Mouse (Mus musculus) heart, embryonic 12.5 days (tissue): ENCODE measurements around the gene Tmem110. TPM values are rescaled to one million over a fixed set of nuclear protein-coding genes. Genes with fewer than 3 reads are reported as not detected.
A peak's percentile ranks its signal among the peaks of the same experiment; 100 is the strongest.

Experiments used
- ATAC-seq: fragments of 200-750 bp; cut with Nextera tagmentation; 2 replicates; pipeline ENCODE4 v1.8.0; 2017; ENCODE audit warnings: moderate TSS enrichment, moderate library complexity; ENCODE audit not compliant: insufficient number of reproducible peaks, low FRiP score
- H3K27ac ChIP-seq: fragments of 300-500 bp; sonication (generic); 2 replicates; pipeline ENCODE4 v1.5.1; 2016; ENCODE audit warnings: mild to moderate bottlenecking, moderate library complexity; ENCODE audit not compliant: poor library complexity, severe bottlenecking
- H3K27me3 ChIP-seq: fragments of 300-500 bp; sonication (generic); replicated peaks from 2 replicates; pipeline ENCODE4 v1.6.1; 2016; ENCODE audit warnings: mild to moderate bottlenecking, moderate library complexity
- H3K36me3 ChIP-seq: fragments of 300-500 bp; sonication (generic); 2 replicates; pipeline ENCODE4 v1.6.1; 2016; ENCODE audit warnings: mild to moderate bottlenecking, moderate library complexity
- H3K4me1 ChIP-seq: fragments of 300-500 bp; sonication (generic); replicated peaks from 2 replicates; pipeline ENCODE4 v1.6.1; 2016; ENCODE audit warnings: mild to moderate bottlenecking
- H3K4me2 ChIP-seq: fragments of 300-500 bp; sonication (generic); 2 replicates; pipeline ENCODE4 v1.6.1; 2016; ENCODE audit warnings: mild to moderate bottlenecking, moderate library complexity
- H3K4me3 ChIP-seq: fragments of 300-500 bp; sonication (generic); 2 replicates; pipeline ENCODE4 v1.5.1; 2016; ENCODE audit warnings: mild to moderate bottlenecking
- H3K9ac ChIP-seq: fragments of 300-500 bp; sonication (generic); 2 replicates; pipeline ENCODE4 v1.6.1; 2016; ENCODE audit warnings: mild to moderate bottlenecking, moderate library complexity
- H3K9me3 ChIP-seq: fragments of 300-500 bp; sonication (generic); replicated peaks from 2 replicates; pipeline ENCODE4 v1.6.1; 2016; ENCODE audit warnings: mild to moderate bottlenecking, moderate library complexity
- WGBS: fragments of 180-500 bp; shearing (Covaris S2); methylation state at CpG from one replicate; pipeline ENCODE4 v1.1.7; 2016; 5-methylcytosine and 5-hydroxymethylcytosine counted together
- polyA plus RNA-seq: library from polyadenylated mRNA; unstranded; fragments of >200 nt; fragmentation: Nextera tagmentation; extraction: Ambion mirVana; gene quantifications from 2 replicates; pipeline ENCODE4 v1.2.1, GENCODE M21; 2016

Gene Tmem110
- polyA plus RNA-seq, result 19.1 and 21.1 TPM in 2 replicates

DNA sequence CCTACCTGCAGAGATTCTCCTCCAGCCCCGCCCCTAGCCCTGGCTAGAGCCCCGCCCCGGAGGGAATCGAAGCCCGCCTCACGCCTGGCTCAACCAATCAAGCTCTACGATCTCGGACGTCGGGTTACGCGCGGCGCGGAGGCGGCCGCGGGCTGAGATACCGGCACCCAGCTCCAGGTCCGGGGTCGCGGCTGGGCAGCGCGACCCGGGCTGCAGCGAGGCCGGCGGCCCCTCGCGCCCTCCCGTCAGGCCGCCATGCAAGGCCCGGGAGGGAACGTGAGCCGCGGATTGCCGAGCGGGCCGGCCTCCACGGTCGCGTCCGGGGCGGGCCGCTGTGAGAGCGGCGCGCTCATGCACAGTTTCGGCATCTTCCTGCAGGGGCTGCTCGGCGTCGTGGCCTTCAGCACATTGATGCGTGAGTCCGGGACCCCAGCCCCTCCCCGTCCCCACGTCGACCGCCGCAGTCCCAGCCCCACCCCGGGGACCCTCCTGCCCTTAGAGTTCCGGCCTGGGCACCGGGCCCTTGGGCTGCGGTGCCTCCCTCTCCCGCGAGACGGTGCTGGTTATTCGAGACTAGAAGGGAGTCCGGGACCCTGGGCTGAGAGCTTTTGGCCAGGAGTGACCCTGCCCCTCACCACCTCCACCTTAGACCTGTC lies at the start of gene Tmem110:
Gene Tmem110 (plus strand): TSS at position 115 of the 656 bp plus-strand sequence.
- H3K27ac ChIP-seq, result peak within 1 kb of the TSS; percentile 73
- under 1% methylated on average over 67 of the region's 68 CpGs for WGBS
- ATAC-seq, result peak; percentile 90

DNA sequence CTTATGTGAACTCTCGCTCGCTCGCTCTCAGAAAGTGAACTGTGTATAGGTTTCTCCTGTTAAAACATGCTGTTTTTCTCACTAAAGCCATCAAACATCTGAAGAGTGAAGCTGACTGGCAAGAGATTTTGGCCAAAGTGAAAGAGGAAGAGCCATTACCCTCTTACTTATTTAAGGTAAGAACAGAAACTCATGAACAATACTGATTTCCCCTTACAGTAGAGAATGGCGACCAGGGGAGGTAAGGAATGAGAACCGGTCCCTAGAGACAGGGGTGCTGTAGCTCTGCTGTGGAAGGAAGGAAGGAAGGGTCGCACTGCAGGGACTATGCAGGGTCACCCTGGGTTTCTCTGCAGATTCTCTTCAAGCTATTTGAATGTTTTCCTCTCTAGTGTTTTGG lies 40.8 kb upstream of the Tmem110 start:
- H3K9me3 ChIP-seq, result no peaks in the 10 kb centered on the region
- no peak overlapping the region for H3K27ac ChIP-seq
- ATAC-seq, result no peak
- no peak overlapping the region for H3K4me2 ChIP-seq
- H3K4me3 ChIP-seq, result no peak overlapping the region
- 91% methylated on average over 6 of the region's 6 CpGs for WGBS
- no peak overlapping the region for H3K9ac ChIP-seq
- peaks cover 17% of the 10 kb centered on the region for H3K36me3 ChIP-seq
- H3K27me3 ChIP-seq, result no peaks in the 10 kb centered on the region
- H3K4me1 ChIP-seq, result no peaks in the 10 kb centered on the region

More for the DNA sequence above, at the start of gene Tmem110:
- Histone ChIP-seq H3K36me3 (no peaks in the 10 kb centered on the region), H3K9me3 (no peaks in the 10 kb centered on the region), H3K4me1 (peaks cover 36% of the 10 kb centered on the region), H3K9ac (peak within 1 kb of the TSS; percentile 93), H3K4me2 (peak within 1 kb of the TSS; percentile 89), H3K4me3 (peak within 1 kb of the TSS; percentile 95), H3K27me3 (no peaks in the 10 kb centered on the region)

DNA sequence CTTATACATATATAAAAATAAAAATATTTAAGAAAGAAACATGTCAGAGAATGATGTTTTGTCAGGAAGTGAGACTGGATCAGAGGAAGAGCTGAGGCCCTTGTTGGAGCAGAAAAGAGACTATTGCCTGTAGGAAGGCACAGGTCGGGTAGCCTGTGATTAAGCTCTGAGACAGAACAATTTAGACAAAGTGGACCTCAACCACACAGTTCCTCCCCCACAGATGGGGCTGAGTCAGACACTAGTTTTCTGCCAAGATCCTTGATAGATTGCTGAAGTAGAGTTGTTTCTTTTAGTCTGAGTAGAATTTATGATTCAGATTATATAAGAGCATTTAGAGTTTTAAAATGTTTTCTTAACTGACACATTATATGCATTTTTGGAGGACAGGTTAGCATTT lies 35.9 kb upstream of the Tmem110 start:
- Histone ChIP-seq H3K9me3 (no peaks in the 10 kb centered on the region), H3K9ac (no peak overlapping the region), H3K4me2 (no peak overlapping the region), H3K27ac (no peak overlapping the region), H3K4me1 (no peaks in the 10 kb centered on the region), H3K36me3 (peaks cover 17% of the 10 kb centered on the region), H3K4me3 (no peak overlapping the region), H3K27me3 (no peaks in the 10 kb centered on the region)
- 39% methylated on average over 1 of the region's 1 CpGs for WGBS
- ATAC-seq, result no peak

DNA sequence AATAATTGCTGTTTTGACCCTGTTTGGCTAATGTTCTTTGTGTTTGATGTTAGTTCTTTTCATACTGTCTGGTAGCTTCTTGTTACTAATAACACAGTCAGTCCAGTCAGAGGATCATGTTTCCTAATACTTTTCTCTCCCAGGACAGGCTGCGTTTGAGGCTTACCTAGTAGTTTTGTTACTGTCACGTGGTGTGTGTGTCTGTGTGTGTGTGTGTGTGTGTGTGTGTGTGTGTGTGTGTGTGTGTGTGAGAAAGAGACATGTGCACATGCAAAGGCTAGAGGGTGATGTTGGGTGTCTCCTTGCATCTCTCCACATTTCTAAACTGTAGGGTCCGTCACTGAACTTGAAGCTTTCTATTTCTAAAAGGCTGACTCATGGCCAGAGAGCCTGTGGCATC lies 32.5 kb upstream of the Tmem110 start:
- H3K27ac ChIP-seq, result no peak overlapping the region
- H3K36me3 ChIP-seq, result peaks cover 16% of the 10 kb centered on the region
- no peaks in the 10 kb centered on the region for H3K4me1 ChIP-seq
- WGBS, result 80% methylated on average over 3 of the region's 3 CpGs
- no peaks in the 10 kb centered on the region; the same call in 1 of the 2 replicates for H3K9me3 ChIP-seq
- H3K9ac ChIP-seq, result no peak overlapping the region
- H3K4me3 ChIP-seq, result no peak overlapping the region
- no peaks in the 10 kb centered on the region for H3K27me3 ChIP-seq
- ATAC-seq, result no peak
- H3K4me2 ChIP-seq, result no peak overlapping the region

DNA sequence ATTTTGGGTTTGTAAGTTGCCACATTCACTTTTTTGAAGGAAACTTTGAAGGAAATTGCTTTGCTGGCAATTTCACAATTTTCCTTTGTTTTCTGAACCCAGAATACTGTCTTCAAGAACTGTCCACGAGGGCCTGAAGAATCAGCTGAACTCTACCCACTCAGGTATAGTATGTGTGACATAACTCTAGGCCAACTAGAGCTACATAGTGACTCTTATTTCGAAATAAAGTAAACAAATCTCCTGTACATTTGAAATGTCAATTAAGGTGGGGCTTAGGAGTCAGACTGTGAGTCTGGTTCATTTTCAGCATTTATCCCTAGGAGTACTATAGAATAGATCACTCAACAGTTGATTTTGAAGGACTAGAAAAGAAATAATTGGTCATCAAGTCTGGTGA lies 23.6 kb upstream of the Tmem110 start:
- H3K9ac ChIP-seq, result no peak overlapping the region
- no peaks in the 10 kb centered on the region for H3K27me3 ChIP-seq
- no peak overlapping the region for H3K4me3 ChIP-seq
- H3K4me2 ChIP-seq, result no peak overlapping the region
- no peak overlapping the region for H3K27ac ChIP-seq
- H3K9me3 ChIP-seq, result no peaks in the 10 kb centered on the region
- ATAC-seq, result no peak
- H3K4me1 ChIP-seq, result no peaks in the 10 kb centered on the region
- peaks cover 21% of the 10 kb centered on the region for H3K36me3 ChIP-seq
- 89% methylated on average over 2 of the region's 2 CpGs for WGBS

DNA sequence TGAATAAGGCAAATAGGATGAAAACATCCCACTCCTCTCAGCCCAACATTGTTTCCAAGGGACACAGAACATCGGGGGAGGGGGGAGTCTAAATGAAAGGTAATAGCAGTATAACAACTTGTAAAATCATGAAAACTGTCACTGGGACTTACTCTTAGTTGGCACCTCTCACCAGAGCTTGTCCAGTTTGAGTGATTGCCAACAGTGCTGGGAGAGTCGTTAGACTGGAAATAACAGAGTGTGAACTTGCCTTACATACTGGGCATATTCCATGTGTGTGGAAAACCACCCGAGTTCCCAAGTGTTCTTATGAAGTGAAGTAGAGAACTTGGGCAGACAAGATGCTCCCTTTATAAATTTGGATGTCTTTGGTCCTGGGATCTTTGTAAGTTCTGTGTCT lies 4.3 kb upstream of the Tmem110 start:
- Histone ChIP-seq H3K9me3 (no peaks in the 10 kb centered on the region), H3K4me1 (peaks cover 2% of the 10 kb centered on the region), H3K4me2 (no peak overlapping the region), H3K27ac (no peak overlapping the region), H3K27me3 (no peaks in the 10 kb centered on the region), H3K4me3 (no peak overlapping the region), H3K9ac (no peak overlapping the region), H3K36me3 (peaks cover 26% of the 10 kb centered on the region)
- 82% methylated on average over 3 of the region's 3 CpGs for WGBS
- no peak for ATAC-seq

DNA sequence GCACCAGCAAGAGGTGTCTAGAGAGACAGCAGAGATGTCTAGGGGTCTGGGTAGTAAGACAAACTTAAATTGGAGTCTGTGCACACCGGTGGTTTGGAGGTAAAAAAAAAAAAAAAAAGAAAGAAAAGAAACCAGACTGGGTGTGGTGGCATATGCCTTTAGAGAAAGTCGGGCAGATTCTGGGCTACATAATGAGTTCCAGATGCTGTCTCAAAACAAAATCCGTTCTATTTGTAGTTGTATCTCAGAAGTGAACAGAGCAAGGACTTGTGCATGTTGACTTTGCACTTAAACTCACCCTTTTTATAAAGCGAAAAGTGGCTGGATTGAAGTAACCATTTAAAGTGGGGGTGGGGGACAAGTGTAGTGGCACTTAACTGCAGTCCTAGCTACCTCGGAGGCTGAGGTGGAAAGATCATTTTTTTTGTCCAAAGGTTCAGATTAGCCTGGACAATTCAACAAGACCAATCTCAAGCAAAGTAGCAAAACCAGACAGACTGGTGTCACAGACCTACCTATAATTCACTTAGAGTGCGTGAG lies 864 bp upstream of the Tmem110 start:
- Histone ChIP-seq H3K4me3 (no peak overlapping the region), H3K27me3 (no peaks in the 10 kb centered on the region), H3K9me3 (no peaks in the 10 kb centered on the region), H3K27ac (no peak overlapping the region), H3K9ac (no peak overlapping the region), H3K36me3 (0 out of 2 replicates have a peak, but pooled peaks cover 5% of the 10 kb centered on the region), H3K4me1 (peaks cover 27% of the 10 kb centered on the region), H3K4me2 (no peak overlapping the region)
- no peak for ATAC-seq
- WGBS, result 53% methylated on average over 6 of the region's 6 CpGs

DNA sequence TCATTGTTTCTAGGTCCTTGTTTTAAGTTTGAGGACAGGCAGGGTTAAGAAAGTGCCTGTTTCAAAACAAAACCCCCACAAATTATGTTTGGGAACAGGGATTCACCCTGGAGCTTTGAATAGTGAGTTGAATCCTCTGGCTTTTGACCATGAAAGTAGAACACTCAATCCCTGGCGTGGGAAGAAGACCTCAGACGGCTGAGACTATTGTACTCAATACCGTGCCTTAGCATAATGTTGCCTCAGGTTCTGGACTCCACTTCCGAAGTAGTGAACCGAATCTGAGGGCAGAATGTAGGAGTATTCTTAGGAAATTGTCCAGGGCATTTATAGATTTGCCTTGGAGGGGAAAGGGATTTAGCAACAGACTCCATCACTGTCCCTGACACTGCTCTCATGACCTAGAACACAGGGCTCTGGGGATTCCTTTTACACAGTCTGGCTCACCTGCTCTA lies 342 bp upstream of the Tmem110 start:
- Histone ChIP-seq H3K9me3 (no peaks in the 10 kb centered on the region), H3K36me3 (no peaks in the 10 kb centered on the region), H3K4me2 (peak overlapping the region; percentile 89), H3K4me1 (peaks cover 32% of the 10 kb centered on the region), H3K27me3 (no peaks in the 10 kb centered on the region), H3K4me3 (peak overlapping the region; percentile 95), H3K9ac (no peak overlapping the region; the same call in 1 of the 2 replicates), H3K27ac (no peak overlapping the region)
- no peak for ATAC-seq
- WGBS, result 37% methylated on average over 5 of the region's 5 CpGs

DNA sequence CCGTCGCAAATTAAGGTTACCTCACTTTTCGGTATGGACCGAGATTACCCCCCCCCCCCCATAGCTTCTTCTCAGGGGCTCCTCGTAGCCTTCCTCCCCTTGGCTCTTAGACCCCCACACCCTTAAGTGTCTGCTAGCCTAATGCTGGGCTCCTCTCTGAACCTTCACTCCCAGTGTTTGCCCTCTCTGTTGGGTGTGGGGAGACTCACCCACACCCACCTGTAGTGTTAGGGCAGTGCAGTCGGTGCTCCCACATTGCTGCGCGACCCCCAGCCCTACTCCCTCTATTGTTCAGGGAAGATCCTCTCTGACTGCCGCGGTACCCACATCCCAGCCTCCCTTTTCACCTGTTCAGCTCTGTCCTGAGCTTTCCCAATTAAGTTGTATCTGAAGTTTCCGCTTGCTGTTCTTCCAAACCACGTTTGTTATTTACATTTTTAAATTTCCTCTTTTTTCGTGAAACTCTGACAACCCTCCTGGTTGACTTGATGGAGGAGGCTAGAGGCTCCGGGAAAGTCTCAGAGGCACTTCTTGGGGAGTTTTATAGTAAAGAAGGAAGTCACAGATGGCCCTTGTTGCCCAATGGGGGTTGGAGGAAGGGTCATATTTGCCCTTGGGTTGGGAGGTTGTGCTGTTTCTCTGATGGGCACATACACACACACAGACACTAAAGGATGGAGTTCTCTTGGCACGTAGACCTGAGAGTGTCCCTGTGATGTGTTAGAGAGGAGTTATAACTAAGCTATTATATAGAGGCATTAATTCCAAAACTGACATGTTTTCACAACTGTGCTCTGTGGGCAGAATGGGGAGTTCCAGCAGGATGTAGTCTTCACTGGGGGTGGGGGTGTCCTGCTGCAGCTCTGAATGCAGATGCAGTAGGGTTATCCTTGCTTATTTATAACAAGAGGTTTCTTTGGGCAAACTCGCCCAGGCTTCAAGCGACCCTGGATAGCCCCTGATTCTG lies 1.1 kb downstream of the Tmem110 start:
- H3K9me3 ChIP-seq, result no peaks in the 10 kb centered on the region
- peak overlapping the region; percentile 95 for H3K4me3 ChIP-seq
- H3K36me3 ChIP-seq, result no peaks in the 10 kb centered on the region
- WGBS, result 26% methylated on average over 17 of the region's 17 CpGs
- peak overlapping the region; percentile 89 for H3K4me2 ChIP-seq
- peaks cover 37% of the 10 kb centered on the region for H3K4me1 ChIP-seq
- peak overlapping the region; percentile 93 for H3K9ac ChIP-seq
- peak; percentile 41 for ATAC-seq
- H3K27ac ChIP-seq, result no peak overlapping the region
- H3K27me3 ChIP-seq, result no peaks in the 10 kb centered on the region

DNA sequence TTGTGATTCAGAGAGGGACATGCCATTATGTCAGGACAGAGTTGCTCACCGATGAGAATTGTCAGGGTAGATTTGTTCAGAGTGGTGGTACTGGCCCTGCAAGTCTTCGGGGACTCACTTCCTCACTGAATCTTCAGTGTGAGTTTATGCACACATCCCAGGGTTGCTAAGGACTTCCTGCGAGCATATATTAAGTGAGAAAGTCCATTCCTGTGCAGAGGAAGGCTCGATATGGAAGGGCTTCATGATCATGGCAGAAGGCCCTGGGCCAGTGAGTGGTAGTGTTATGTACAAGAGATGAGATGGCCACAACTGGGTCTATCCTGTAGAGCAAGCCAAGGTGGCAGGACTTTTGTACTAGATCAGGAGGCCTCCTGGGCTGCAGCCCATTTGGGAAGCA lies 2.1 kb downstream of the Tmem110 start:
- Histone ChIP-seq H3K27ac (no peak overlapping the region), H3K4me2 (no peak overlapping the region), H3K27me3 (no peaks in the 10 kb centered on the region), H3K4me3 (no peak overlapping the region), H3K36me3 (no peaks in the 10 kb centered on the region), H3K9ac (no peak overlapping the region), H3K4me1 (peaks cover 44% of the 10 kb centered on the region), H3K9me3 (no peaks in the 10 kb centered on the region)
- WGBS, result 83% methylated on average over 4 of the region's 4 CpGs
- ATAC-seq, result no peak

DNA sequence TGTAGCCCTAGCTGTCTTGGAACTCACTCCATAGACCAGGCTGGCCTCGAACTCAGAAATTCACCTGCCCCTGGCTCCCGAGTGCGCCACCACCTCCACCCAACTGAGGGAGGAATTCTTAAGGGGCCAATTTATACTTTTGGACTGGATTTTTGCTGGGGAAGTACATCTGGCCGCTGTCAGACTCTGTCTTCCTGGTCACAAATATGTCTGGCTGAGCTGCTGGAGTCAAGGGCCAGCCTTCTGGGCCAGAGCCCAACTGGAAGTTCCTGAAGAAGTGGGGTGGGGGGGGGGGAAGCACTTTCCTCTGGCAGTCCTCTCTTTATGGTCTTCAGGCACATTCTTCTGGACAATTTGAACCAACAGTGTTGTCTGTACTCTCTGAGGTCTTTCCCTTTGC lies 2.7 kb downstream of the Tmem110 start:
- Histone ChIP-seq H3K27ac (no peak overlapping the region), H3K4me3 (no peak overlapping the region), H3K27me3 (no peaks in the 10 kb centered on the region), H3K4me1 (peaks cover 44% of the 10 kb centered on the region), H3K9ac (no peak overlapping the region), H3K4me2 (no peak overlapping the region), H3K36me3 (no peaks in the 10 kb centered on the region), H3K9me3 (no peaks in the 10 kb centered on the region)
- WGBS, result 82% methylated on average over 4 of the region's 4 CpGs
- no peak for ATAC-seq
